Mouse (Mus musculus): ENCODE measurements at regions not wholly inside any gene's neighbourhood (a gene's known extent, or its start where the extent isn't known, plus 50 kb on each side); places are given as distances from the start of the nearest gene placed in this dataset.
"Not testable (repeated sequence)": the region's sequence is repeated elsewhere in the genome, so short reads cannot be mapped to it uniquely, and the experiment has no call there.

DNA sequence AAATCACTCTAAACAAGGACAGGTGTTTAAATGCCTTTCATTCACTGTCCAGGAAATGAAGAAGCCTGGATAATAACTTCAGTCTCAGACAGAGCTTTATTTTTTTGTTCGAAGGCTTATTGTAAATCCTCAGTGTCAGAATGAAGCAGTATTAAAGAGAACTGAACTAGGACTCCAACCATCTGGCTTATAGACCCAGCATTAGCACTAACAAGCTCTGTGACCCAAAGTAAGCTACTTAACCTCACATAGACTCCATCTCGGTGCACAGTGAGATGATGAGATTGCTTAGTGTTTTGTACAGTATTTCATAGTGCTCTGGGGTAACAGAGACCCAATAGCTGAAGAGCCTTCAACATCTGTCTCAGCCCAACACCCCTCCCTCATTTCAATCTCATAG is 738.2 kb upstream of the Map3k7 start:
- DNase-seq (ENCODE audit: low spot score in 2 of 2): no peak

DNA sequence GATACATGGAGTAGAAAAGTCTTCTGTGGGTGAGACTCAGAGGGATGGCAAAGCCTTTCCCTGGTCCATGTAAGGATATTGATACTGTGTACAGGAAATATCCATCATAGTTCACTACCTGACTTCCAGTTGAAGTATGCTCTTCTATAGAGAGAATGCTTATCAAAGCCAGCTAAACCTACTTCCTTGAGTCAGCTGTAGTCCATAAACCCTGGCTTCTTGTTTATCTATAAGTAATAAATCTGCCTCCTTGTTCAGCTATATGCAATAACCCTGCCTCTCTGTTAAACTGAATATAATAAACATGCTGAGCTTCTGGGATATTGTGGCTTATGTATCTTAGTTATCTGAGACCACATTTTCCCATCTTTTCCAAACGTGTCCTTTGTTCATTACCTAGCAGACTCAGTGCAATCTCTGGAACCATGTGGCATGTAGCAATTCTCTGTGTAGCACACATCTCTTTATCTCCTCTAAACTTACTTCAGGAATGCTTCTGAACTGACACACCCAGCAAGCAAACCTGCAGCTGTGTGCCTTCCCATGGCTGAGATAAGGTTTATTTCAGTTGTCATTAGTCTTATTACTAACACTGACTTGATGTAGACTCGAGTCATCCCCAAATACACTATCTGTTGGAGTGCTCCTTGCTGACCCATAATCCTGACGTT is 694.9 kb upstream of the Map3k7 start:
- no peak for DNase-seq (ENCODE audit: low spot score in 2 of 2)

DNA sequence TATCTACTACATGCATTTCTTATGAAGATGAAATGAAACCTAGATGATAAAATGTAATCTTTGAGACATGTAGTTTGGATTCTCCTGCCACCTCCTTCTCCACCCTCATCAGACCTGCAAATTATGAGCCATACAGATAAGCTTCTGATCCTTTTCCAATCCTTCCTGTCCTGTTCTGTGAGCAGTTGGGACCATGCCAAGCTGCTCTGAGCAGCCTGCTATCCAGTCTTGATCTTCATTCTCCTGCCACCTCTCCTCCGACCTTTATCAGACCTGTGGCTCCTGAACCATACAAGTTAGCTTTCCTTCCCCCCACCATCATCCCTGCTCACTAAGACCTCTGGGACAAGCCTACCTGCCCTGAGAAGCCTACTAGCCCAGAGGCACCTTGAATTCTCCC is 689.8 kb upstream of the Map3k7 start:
- no peak for DNase-seq (ENCODE audit: low spot score in 2 of 2)

DNA sequence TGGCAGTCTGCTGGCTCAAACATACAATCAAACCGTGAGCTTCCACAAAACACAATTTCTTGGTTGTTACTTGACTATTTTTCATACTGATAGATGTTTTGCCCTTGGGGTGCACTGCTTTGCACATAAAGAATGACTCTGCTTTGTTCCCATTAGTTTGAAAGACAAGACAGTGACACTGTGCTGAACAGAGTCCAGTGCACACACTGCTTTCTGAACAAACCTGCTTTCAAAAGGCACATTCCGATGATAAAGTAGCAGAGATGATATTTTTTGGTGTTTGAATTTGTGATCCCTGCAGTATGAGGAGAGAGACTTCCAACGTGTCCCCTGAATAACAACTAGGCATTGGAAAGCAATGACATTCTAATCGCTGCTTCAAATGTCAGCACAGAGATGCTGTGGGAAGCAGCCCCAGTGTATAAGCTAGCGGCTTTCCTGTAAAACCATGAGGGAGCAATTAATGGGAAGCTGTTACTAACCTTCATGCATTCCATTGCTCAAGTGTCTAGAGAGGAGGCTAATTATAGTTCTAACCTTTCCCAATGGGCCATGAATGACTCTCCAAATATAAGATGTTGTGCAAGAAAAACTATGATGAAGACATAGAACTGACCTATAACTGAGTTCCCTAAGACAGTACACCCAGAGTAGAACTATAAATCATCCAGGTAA is 673.5 kb upstream of the Map3k7 start:
- DNase-seq (ENCODE audit: low spot score in 2 of 2): no peak

DNA sequence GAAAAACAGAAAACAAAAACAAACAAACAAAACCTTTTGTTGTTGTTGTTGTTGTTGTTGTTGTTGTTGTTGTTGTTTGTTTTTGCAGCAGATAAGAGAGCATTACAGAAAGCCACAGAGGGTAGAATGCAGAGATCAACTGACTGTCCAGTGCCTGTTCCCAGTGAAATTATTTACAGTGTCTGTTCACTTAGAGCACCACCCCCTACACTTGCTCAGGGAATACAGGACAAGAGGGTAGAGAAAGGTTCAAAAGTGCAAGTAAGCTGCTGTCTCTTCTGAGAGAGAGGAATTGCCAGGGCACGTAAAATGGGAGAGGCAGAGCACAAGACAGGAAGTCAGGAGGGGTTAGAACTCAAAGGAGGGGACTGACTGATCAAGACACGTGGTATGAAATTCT is 670.1 kb upstream of the Map3k7 start:
- DNase-seq (ENCODE audit: low spot score in 2 of 2): no peak

DNA sequence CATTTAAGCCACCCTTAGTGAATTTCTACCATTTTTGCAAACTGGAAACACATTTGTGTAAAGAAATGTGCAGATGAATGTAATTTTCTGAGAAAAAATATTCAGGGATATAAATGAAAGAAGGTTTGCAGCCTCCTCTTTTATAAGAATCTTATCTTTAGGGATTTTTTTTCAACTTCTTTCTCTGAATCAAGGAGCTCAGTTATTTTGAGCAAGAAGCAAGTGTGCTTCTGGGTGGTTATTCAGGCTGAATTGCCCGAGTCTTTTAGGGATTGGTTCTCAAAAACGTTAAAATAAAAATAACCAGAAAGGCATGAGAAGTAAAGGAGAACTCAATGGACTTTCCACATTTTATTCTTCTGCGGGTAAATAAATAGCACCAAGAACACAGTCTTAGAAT is 666.0 kb upstream of the Map3k7 start:
- DNase-seq (ENCODE audit: low spot score in 2 of 2): no peak

DNA sequence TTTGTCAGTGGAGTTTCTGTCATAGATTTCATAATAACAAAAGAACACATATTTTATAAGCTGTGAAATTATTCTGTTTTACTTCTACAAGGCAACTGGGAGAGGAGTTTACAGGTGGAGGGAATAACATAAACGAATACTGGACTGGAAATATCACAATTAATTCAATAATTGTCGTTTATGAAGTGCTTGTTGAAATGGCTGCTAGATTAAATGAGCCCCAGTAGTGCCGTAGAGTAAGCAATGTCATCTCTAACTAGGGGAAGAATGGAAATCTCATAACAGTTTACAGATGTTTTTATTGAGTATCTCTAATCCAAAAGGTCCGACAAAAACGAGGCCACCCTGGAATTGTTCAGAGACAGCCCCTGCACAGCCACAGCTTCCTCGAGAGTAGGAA is 644.6 kb upstream of the Map3k7 start:
- no peak for DNase-seq (ENCODE audit: low spot score in 2 of 2)

DNA sequence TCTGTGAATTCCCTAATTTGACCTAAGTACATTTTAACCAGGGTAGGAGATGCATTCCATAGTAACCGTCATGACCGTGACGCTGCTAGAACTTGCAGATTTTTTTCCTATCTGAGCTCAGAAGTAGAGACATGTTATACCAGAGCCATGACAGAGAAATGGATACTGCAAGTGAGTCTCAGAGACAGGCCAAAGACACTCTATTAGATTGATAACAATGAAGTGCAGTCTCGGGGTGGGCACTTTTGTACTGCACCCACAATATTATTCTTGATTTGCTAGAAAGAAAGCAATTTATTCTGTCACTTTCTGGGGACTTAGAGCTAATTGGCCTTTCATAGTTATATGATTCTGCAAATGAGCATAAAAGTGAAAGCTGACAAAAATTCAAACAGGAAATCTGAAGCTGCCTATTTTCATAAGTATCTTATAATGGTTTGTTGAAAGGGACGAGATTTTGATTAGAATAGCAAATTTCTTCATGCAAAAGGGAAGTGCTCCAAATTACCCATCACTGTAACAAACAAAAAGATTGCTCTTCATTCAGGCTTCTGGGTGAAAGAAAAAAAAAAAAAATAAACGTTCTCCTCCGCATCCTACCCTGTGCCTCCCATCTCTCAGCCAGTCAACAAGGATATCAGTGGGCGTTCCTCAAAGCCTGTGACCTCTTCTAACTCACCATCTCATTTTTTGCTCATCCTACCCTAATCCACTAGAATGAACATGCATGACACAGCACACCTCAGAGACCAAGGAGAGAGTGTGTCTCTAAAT is 643.0 kb upstream of the Map3k7 start:
- DNase-seq (ENCODE audit: low spot score in 2 of 2): no peak

DNA sequence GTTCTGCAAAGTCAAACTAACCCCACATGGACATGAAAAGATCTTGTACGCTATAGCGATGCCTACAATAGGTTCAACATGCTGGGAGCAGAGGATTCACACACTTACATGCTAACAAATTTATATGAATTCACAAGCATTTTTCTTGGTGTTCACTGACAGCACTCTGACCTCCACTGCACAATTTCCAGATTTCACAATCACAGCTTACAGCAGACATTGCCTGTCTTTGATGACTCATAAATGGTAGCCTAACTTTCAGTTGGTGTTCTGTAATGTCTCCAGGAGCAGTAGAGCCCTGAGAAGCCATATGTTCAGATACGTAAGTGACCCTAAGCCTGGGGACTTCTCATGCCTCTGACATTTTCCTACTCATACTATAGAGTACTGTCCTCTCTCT is 640.1 kb upstream of the Map3k7 start:
- DNase-seq (ENCODE audit: low spot score in 2 of 2): no peak

DNA sequence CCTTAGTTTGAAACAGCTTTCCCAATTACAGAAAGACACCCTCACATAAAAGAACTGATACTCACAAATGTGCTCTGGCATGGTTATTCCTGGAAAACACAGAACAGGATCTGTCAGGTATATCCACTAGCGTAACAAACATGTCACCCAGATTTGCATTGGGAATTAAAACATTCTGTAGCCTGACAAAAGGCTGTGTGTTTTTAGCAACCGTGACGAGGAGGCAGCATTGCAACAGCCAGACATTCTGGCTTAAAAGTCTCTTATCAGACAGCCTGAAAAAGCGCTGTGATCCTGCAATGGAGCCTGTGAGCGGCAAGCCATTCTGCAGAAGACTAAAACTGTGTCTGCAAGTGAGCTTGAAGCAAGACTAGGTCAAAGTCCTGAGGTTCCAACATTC is 635.1 kb upstream of the Map3k7 start:
- DNase-seq (ENCODE audit: low spot score in 2 of 2): no peak

DNA sequence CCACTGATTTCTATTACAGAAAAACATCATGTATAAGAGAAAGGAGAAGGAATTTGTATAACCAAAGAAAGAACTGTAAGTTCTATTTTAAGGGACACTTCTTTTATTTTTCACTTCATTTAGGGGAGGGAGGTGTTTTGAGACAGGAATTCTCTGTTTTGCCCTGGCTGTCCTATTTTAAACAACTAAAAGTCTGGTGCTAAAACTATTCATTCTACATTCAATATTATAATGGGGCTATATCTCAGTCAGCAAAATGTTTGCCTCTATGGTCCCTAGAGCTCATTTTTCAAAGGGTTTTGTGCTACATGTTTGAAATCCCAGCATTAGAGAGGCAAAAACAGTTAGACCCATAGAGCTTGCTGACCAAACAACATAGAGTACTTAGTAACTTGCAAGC is 632.8 kb upstream of the Map3k7 start:
- no peak for DNase-seq (ENCODE audit: low spot score in 2 of 2)

DNA sequence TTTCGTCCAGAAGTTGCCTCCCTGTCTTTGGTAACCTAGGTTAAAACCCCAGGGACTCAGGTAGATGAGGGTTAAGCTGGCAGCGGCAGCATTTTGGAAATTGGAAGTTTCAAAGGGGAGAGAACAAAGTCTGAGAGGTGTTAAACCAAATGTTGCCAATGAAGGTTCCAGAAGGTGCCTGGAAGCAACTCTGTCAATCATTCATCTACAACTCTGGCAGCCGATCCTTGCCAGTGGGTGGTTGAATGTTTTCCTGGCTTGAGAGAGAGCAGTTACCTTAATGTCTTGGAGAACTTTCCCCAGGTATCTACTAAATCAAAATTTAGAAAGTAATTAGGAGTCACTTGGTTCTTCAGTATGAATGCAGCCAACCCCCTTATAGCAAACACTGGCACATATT is 628.2 kb upstream of the Map3k7 start:
- DNase-seq (ENCODE audit: low spot score in 2 of 2): no peak

DNA sequence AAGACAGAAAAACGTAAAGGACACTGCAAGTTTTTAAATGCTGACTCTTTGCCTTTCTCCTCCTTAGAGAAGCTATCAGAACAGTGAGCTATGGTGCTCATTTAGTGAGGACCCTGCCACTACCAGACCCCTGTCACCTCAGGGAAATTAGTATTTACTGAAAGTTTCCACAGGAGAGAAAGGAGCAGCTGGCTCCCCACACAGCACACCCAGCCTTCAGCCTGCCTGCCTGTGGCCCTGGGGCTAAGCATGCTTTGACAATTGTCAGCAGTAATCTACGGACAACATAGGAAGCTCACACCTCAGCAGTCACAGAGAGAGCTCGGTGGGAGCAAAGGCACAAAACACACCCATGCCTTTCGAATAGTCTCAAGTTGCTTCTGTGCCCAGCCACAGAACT is 625.9 kb upstream of the Map3k7 start:
- DNase-seq (ENCODE audit: low spot score in 2 of 2): no peak

DNA sequence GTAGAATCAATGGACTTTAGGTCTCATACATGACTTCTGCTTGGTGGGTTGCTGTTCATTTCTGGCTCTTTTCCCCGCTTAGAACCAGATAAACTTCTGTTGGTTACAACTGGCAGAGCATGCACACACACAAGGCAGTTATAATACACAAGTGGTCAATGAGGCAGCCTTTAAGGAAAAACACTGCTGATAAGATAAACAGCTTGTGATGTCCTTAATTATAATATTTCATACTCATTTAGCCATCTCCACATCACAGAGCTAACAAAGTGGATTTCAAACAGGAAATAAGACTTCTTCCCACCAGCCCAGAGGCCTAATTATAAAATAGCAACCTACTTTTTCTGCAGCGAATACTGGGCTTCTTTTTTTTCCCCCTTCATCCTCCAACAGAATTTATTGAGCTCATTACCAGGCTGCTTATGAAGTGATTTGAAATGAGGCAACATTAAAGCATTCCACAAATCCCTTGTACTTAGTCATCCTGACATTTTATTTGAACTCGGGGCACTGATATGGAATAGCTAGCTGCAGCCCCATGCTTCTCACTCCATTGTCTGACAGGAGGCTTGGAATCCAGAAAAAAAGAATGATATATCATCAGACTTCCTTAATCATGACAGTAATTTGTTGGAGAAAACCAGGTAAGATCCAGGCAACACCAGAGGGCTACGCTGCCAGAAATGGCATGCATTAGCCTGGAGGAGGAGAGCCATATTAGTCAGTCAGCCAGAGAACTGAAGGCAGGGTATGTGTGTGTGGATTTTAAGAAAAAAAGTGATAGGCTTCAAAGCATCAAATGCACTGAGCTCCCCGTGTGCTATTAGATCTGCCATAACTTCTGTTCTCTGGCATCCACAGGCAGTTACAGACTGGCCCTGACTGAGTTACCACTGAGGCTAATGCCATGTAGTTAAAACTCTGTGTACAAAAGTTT is 620.3 kb upstream of the Map3k7 start:
- DNase-seq (ENCODE audit: low spot score in 2 of 2): no peak

DNA sequence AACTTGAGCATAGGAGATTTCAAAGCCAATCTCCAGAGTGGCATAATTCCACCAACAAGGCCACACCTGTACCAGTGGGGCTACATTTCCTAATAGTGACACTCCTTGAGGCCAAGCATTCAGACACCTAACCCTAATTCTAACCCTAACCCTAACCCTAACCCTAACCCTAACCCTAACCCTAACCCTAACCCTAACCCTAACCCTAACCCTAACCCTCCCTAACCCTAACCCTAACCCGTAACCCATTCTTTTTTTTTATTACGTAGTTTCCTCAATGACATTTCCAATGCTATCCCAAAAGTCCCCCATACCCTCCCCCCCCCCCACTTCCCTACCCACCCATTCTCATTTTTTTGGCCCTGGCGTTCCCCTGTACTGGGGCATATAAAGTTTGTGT is 609.9 kb upstream of the Map3k7 start:
- DNase-seq (ENCODE audit: low spot score in 2 of 2): not testable (repeated sequence)

DNA sequence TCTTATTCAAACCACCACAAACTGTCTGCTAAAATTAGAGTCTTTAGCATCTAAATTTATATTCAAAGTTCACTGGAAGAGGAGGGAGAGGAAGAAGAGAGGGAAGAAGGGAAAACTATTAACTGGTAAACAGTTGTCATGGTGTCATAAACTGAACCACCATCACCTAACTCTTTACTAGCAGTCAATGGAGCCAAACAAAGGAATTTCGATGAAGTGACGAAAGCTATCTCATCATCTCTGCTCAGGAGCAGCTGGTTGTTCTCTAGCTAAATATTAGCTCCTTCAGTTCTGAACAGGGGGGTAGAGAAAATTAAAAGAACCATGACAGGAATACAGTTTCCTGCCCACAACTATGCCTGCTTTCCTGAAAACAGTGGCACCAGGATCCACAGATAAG is 608.9 kb upstream of the Map3k7 start:
- no peak for DNase-seq (ENCODE audit: low spot score in 2 of 2)

DNA sequence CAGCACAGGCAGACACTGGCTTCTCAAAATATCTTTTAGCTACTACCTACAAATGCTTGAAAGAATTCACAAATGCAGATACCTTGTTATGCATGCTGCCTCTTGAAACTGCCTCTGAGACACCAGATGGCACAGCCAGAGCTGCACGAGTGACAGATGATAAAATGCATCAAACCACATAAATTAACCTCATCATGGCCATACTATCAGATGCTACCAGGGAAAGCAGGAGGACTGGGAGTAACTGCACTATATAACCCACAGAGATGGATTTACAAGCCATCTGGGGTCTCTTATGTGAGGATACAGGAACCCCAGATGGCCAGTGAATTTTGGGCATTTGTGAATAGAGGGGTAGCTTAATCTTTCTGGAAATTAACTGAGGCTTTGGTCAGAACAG is 597.7 kb upstream of the Map3k7 start:
- no peak for DNase-seq (ENCODE audit: low spot score in 2 of 2)

DNA sequence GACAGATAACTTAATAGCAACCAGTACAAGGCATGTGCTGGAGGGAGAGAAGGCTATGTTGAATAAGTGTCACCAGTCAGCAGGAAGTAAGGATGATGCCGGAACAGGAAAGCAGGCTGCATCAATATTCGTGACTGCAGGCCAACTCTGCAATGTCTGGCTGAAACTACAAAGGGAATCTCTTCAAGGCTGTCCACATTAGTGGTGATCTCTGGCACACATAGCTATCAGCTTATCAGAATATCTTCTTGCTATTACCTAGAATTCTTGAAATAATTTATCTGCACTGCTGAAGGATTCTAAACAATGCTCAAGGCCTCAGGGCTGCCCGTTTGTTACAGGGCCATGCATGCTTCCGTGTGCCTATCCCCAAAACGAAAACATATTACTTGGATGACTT is 596.9 kb upstream of the Map3k7 start:
- DNase-seq (ENCODE audit: low spot score in 2 of 2): no peak

DNA sequence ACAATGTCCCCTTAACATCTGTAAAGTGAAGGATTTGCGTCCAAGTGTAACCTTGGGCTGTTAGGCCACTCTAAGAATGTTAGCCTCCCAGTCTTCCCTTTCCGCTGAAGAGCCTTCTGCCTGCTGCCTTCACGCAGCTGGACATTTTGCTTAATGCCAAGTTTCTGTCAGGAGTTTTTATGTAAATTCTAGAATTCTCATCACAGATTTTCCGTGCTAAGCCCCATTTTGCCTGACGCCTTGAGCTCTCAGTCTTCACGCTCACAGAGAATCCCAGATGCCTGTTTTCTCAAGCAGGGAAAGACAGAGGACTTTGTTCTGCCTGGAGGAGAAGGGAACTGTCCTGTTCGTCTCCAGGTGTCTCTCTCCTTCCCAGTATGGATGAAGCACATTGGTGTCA is 593.8 kb upstream of the Map3k7 start:
- DNase-seq (ENCODE audit: low spot score in 2 of 2): no peak

DNA sequence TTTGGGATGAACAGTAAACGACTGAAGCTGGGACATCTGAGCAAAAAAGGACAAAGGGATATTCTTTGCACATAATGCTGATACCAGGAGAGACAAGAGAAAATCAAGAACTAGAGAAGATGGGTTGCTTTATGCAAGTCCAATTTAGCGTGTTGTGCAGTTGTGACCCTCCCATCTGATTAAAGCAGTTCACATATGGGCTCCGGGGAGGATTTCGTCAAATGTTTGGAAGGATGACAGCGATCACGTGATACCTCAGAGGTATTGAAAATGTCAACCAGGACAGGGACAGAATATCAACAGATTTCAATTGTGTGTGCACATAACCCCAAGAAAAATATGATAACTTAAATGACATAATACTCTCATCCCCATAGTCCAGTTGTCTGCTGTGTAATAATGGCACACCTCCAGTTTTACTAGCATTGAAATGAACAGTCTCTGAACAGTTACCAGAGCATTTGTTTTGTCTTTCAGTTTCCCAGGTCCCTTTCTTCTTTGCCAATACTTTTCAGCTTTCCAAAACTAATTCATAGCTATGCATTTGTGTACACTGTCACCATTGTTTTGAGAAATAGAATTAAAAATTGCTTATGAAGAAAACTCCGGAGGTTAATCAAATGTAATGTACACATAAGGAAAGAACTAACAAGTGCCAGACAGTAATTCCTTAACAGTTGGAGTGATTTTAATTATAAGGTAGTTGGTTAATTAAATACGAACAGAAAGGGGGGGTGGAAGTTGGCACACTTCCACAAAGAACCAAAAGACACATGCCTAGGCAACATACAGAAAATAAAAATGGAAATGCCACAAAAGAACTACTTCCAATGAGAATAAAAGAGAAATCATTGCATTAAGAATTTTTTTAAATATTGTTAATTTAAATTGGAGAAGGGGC is 582.6 kb upstream of the Map3k7 start:
- DNase-seq (ENCODE audit: low spot score in 2 of 2): no peak

All from left cerebral cortex, adult 8-10 months (tissue).